Mouse (Mus musculus): ENCODE data around the gene Tjp1.

The Tjp1 gene

DNA sequence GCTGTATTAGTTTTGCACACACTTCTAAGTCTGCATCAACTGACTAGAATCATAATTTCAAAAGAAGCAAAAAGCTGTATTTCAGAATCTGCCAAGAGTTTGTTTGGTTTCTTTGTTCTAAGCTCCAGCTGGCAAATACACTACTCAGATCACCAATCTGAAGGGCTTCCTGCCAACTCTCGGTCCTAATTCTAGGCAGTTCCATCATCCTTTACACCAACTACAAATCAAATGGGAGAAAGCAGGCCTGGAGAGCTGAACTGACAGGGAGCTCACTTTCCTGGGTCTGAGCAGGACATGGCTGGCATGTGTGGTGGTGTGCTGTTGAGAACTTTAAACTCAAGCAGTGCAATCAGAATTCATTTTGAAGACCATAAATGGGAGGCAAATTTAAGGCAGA lies 170.0 kb downstream of the Tjp1 start:
- no peak for DNase-seq (ENCODE audit: low spot score in 2 of 2)

DNA sequence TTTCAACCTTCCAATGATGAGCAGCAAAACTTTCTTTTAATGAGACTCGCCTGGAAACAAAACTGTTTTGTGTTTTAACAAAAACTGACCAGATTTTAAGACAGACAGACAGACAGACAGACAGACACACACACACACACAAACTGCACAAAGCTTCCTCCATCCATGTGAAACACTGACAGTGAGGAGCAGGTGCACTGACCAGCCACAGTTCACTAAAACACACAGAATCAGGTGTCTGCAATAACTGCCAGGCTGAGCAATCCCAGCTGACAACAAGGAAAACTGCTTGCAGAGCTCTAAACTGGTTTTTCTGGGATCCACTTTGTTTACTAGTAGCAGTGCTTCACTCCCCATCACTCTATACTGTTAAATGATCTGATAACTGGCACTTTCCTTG lies 171.4 kb downstream of the Tjp1 start:
- no peak for DNase-seq (ENCODE audit: low spot score in 2 of 2)

DNA sequence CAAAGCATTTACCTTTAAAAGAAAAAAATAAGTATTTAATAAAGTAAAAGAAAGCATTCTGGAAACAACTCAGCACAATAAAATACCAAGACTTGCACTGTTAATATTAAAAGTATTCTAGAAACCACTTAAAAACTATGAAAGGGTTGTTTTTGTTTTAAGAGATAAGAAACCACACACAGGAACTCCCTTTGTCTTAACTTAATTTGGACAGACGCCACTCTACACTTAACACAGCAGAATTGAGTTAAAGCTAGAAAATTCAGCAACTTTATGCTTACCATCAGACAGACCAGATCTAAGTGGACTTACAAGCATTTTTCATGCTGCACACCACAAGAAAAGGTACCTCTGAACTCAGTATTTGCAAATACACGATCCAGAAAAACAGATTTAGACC lies 172.7 kb downstream of the Tjp1 start:
- DNase-seq (ENCODE audit: low spot score in 2 of 2), result no peak

DNA sequence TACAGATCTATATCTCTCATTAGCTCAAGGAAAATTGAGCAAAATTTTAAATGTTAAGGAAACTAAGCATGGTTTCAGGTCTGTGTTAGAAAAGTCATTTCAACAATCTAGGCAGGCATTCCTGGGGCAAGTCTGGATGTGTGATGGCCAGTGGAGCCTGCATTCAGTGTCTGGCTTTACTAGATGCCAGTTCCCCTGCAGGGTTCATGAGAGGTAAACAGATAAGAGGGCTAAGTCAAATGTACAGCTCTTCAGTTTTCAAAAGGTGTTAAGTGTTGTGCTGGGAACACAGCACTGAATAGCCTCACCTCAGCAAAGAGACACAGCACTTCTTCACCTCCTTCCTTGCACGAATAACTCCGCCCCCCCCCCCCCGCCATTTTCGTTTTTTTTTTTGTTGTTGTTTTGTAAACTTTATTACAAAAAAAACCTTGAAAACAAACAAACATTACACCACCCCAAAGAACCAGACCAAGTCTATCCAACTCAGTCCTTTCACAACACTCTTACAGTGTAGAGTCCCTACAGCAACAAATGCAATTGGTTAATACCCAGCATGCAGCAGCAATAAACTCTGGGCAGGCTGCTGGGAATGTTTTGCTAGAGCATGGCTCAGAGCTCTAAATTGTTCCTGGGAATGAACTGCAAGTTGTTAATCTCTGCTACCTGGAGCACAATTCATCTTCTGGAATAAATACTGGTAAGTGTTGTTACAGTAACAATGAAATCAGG lies 177.1 kb downstream of the Tjp1 start:
- no peak for DNase-seq (ENCODE audit: low spot score in 2 of 2)

DNA sequence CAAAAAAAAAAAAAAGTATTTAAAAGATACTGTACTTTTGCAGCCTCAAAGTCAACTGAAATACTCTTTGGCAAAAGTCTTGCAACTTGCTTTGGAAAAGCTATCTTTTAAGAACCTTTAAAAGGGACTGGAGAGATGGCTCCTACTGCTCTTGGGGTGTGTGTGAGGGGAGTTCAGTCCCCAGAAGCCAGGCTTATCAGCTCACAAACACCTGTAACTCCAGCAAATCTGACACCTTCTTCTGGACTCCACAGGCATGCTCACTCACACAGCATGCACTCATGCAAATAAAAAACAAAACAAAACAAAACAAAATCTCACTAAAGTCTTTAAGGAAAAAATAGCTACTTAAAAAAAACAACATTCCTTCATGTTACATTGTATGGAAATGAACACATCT lies 179.0 kb downstream of the Tjp1 start:
- DNase-seq (ENCODE audit: low spot score in 2 of 2), result no peak

DNA sequence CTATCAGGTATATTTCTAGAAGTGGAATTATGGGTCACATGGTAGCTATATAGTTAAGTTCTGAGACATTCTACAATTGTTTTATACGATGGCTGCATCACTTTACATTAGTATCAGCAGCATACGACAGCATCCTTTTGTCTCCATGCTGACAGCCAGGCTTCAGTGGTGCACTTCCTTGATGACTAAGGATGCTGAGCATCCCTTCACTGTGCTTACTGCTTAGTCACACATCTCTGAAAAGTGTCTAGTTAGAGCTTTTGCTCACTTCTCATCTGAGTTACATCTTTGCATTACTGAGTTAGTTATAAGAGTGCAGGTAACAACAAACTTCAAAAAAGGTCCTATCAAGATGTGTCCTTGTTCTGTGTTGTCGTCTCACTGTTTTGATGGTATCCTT lies 182.3 kb downstream of the Tjp1 start:
- DNase-seq (ENCODE audit: low spot score in 2 of 2), result no peak

DNA sequence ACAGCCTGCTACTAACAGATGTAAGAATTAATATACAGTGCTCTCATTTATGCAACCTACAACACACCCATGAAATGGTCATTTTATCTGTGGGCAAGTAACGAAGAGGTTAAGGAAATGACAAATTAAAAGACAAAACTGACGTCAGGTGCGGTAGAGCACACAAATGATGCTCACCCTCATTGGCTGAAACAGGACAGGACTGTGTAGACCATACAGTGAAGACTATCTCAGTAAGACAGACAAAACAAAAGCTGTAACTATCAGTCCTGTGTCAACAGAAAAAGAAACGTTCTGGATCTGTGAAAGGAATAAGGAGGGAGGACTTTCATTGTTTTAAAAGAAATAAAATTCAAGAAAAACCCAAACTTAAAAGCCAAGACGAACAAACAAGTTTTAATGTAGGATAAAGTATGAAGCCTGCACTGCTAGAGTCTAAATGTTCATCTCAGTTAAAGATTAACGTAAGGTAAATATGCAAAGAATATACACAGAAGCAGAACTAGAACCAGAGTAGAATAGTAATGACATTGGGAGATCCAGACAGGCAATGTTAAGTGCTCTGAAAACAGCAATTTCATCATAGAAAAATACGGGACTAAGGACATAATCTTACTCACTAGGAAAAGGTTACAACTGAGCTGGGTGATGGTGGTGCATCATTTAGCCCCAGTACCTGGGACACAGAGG lies 189.9 kb downstream of the Tjp1 start:
- no peak for DNase-seq (ENCODE audit: low spot score in 2 of 2)

DNA sequence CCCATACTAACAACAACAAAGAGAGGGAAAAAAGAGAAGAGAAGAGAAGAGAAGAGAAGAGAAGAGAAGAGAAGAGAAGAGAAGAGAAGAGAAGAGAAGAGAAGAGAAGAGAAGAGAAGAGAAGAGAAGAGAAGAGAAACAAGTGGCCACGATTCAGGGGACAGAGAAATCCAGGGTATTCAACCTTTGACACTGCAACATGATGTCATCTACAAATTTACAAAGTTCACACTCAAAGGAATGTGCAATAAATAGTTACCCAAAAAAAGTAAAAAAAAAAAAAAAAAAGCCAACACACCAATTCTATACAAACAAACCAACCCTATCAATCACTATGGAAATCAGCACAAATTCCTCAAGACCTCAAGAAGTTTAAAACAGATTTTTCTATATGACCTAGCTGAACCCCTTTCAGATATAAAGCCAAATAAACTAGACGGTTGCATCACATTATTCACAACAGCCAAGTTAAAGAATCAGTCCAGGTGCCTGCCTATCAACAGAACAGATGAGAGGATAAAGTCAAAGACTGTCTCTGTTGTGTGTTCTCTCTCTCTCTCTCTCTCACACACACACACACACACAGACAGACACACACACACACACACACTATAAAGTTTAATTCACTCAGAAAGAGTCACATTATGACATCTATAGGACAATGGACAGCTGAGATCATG lies 194.4 kb downstream of the Tjp1 start:
- no peak for DNase-seq (ENCODE audit: low spot score in 2 of 2)

DNA sequence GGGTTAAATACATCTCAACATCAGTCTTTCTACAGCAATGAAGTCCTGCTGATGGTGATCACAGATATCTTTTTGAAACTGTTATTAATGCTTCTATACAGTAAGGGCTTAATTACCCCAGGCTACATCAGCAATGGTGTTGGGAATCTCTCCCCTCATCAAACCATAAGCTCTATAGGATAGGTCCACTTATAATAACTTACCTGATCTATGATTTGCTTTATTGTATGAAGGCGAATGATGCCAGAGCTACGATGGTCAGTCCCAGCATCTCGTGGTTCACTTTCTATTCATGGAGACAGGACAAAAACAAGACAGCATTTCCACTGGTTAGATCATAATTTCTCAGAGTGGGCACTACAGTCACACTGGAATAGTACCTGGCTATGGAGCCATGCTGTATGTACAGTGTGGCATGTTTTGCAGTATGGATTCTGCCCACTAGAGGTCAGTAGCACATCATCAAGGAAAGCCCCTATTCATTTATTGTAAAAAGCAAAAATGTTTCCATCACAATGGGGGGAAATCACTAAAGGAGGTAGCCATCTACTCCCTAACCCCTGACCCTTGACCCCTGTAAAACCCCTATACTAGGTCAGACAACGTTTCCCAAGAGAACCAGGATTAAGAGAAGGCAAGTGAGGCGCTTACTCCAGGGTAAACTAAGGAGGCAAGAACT lies 208.4 kb downstream of the Tjp1 start:
- DNase-seq (ENCODE audit: low spot score in 2 of 2), result peak; percentile 5 to 16

DNA sequence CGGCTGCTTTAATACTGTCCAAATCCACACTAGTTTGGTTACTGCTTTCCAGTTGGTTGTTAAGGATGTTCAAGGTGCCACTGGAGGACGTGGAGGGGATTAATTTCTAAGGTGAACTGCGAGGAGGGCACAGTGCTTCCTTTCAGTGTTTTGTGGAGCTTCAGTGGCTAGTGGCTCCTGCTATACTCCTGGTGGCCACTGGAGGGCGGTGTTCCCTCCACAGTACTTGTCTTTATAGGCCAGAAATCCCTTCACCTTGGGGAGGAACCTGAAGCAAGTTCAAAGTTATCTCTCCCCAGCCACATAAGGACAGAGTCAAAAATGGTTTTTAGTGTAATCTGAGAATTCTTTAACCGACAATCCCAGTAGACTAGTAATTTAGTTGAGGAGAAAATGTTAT lies 210.2 kb downstream of the Tjp1 start:
- peak; percentile 3 to 14 for DNase-seq (ENCODE audit: low spot score in 2 of 2)

DNA sequence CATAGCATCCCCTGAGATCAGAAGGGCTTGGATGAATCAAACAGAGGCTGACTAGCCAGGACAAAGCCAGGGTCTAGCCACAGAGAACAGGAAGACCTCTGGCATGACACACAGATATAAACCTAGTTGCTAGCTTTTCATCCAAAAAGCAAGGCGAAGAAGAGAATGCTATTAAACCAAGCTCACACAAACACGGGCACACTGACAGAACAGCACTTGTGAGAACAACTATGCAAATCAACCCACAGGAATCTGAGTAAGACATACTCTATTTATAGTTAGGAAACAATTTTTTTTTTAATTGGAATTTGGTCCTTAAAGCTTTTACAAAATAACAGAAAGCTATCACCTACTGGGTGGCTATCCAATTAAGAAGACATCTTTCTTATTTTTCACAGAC lies 212.4 kb downstream of the Tjp1 start:
- no peak for DNase-seq (ENCODE audit: low spot score in 2 of 2)

DNA sequence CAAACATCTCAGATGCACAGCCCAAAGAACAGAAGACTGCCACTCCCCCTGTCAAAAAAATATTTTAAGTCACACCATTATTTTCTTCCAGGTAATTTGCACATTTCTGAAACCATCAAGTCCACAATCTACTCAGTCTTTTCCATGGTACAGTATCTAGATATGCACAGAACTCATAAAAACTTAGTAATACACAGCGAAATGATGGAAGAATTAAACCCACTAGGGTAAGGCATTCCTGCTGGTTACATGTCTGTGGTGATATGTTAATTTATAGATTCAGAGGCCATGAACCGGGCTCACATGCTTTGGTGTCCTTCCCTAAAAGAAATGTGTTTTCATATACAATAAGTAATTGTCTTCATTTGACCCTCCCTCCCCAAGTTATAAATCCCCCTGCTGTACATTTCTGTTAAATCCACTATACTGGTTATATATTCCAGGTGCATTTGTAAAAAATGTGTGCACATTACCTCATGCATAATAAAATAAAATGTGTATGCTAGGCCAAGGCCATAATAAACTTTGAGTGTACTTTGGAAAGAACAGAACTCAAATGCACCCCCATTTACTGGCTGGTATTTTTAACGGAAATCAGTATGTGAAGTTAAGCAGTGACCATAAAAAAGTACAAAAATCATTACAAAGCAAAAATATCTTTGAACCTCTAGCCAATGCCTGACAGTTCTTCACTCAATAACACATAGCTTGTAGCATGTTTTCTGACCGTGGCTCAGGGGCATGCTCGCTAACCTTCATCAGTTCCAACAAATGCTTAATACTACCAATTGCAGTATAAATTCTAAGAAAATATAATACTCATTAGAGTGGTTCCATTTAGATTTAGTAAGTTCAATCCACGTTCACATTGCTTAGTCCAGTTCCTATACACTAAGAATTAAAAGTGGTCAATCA lies 230.6 kb downstream of the Tjp1 start:
- no peak for DNase-seq (ENCODE audit: low spot score in 2 of 2)

DNA sequence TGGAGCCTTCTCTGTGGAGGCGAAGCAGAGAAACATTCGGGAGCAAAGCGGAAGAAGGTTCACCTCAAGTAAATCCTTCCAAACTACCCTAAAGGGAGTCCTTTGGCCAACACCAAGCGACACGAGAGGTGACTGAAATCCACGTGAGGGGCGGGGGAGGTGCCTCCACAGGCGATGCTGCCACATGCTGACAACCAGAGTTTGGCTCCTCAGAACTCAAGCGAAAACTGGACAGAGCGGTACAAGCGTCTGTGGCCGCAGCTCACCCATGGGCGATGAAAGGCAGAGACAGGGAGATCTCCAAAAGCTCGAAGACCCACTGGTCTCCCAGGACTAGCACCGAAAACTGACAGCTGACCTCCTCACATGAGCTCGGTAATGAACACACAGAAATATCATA lies 244.7 kb downstream of the Tjp1 start:
- no peak for DNase-seq (ENCODE audit: low spot score in 2 of 2)

DNA sequence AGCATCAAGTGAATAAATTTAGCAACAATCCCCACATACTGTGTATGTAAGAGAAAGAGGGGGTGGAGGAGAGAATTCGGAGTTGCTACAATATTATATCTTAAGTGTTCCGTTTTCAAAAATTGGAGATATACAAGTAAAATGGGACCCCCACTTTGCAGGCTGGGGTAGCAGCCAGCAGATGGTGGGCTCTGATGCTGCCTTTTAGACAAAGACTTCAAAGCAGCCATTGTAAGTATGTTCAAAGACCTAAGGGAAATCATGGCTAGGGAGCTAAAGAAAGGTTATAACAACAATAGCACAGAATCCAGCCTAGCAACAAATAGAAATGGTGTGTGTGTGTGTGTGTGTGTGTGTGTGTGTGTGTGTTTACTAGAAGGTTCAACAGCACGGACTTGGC lies 245.6 kb downstream of the Tjp1 start:
- no peak for DNase-seq (ENCODE audit: low spot score in 2 of 2)

DNA sequence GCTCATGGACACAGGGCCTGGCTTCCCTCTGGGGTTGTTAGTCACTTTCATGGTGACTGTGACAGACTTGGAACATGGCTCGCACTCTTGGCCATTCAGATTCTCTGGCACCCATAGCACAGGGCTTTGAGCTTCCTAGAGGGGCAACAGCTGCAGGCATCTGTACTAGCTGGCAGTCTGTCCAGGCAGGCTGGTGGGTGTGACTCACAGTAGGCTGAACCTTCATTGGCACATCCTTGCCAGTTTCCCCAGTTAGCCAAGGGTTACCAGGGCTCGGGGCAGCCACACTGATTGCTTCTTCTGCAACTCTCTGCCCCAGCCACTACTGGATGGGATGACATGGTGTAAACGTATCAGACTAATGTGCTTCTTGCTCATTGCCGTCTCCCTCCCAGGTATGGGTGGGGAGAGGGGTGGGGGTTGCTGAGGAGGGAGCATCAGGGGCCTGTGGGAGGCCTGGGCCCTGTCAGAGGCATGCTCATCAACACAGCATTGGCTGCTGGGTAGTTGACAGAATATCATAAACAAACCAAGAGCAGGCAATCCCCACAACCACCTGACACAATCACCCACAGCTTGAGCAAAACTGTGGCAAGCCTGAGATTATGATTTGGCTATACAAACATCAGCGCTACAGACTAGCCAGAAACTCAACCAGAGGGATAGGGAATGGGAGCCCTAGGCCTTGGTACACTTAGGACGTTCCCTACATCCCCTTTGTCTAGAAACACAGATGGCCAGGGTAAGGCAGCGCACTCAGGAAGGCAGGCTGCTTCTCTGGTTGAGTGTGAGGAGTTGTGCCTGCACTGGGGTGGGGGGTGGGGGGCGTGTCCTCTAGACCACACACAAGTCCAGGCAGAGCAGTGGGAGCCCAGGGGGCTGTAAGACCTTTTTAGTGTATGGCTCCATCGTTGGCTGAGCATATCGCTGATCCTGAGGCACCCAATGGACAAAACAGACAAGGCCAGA lies 246.4 kb downstream of the Tjp1 start:
- no peak for DNase-seq (ENCODE audit: low spot score in 2 of 2)

DNA sequence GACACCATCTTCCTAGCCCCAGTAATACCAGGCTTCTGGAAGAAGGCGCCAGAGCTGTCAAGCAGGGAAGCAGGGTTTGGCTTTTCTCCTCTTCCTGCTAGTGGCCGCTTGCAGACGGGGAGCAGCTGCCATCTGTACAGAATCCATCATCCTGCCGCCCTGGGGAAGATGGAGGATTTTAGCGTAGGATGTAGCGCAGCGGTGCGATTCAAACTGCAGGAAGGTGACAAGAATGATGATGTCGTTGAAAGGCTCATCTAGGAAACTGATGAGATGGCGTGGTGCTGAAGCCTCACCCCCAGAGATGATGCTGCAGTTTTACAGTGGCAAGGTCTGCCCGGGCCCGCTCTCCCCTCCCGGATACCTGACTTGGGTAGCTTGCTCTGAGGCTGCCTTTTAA lies 248.3 kb downstream of the Tjp1 start:
- no peak for DNase-seq (ENCODE audit: low spot score in 2 of 2)

DNA sequence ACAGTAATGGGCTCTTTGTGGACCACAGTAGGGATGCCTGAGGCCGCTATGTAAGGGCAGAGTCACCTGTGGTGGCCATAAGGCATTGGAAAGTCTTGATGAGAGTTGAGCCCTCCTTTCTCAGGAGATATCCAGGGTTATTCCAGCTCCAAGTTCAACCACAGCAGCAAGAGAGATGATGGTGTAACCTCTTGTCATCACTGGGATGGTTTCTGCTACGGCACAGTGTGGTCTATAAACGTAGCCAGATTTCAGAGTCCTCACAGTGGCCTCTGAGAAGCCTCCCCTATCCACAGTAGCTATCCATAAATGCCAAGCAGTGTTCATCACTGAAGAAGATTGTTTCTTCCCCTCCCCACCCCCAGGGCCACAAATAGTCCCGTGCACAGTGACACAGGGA lies 251.8 kb downstream of the Tjp1 start:
- DNase-seq (ENCODE audit: low spot score in 2 of 2), result no peak

DNA sequence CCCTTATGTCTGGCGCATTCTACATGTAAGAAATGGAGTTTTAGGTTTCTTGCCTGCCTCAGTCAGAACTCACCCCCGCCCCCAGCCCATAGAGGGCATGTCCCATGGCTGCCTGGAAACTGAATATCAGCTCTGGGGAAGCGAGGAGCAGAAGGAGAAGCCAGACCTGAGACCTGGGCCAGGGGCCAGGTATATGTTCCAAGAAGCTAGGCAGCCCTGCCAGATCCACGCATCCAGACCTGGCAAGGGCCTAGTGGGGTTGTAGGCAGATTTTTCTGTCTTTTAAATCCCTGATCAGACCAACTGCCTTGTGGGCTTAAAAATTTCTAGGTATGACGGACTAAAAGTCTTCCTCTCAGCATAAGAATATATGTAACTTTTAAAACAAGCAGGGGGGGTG lies 253.4 kb downstream of the Tjp1 start:
- no peak for DNase-seq (ENCODE audit: low spot score in 2 of 2)

DNA sequence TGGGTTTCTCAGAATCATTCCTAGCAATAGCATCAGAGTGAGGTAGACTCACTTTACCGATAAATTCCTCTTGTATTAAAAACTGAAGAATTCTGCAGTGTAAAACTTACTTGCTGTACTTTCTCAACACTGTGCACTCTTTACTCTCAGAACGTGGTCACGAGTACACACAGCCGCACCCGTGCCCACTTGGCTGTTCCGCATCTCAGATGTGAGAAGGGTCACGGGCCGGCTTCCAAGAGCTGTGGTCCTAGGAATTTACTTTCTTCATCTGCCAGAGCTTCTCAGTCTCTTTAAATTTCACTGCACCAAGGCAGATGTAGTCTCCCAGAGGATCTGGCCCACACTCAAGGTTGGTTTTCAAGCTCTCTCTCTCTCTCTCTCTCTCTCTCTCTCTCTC lies 277.9 kb downstream of the Tjp1 start:
- DNase-seq (ENCODE audit: low spot score in 2 of 2), result no peak
